Mouse (Mus musculus): ENCODE results near the gene Dmtf1. TPM values are rescaled to one million over a fixed set of nuclear protein-coding genes. Genes with fewer than 3 reads are reported as not detected.

Gene Dmtf1
- polyA plus RNA-seq, 1 experiment from 2014 or later = 58.2 TPM

GRCm38 (mm10) chr5:9068886-9069285, 92.7 kb downstream of the Dmtf1 start:
- no peaks in the 10 kb centered on the region for H3K9me3 ChIP-seq (replicated peaks)
- H3K36me3 ChIP-seq = no peaks in the 10 kb centered on the region
- H3K4me3 ChIP-seq = no peak overlapping the region
- no peaks in the 10 kb centered on the region for H3K27me3 ChIP-seq (ENCODE audit: low read depth, poor library complexity, severe bottlenecking)
- H3K4me1 ChIP-seq = peaks cover 9% of the 10 kb centered on the region
- H3K27ac ChIP-seq (replicated peaks) = no peak overlapping the region
- DNase-seq (ENCODE audit: low spot score) = no peak
- WGBS = 79% methylated on average over 2 of the region's 2 CpGs

Other genes with a start within 250 kb of the Dmtf1 start
- gene Crot, start 164.5 kb downstream of the Dmtf1 start, polyA plus RNA-seq (2016; fragmentation: Nextera tagmentation; extraction: Ambion mirVana) = 26.9 and 29.0 TPM in 2 replicates
- gene Tmem243, start 61.1 kb downstream of the Dmtf1 start, polyA plus RNA-seq (2016; fragmentation: Nextera tagmentation; extraction: Ambion mirVana) = 24.2 and 24.6 TPM in 2 replicates
- 3.1 and 3.5 TPM in 2 replicates for gene 9330182L06Rik, start 104.3 kb upstream of the Dmtf1 start, polyA plus RNA-seq (2016; fragmentation: Nextera tagmentation; extraction: Ambion mirVana)

Measured in midbrain, embryonic 10.5 days (tissue).